Mouse (Mus musculus) left cerebral cortex, adult 8-10 months (tissue): ENCODE results near the gene Slamf6. TPM values are rescaled to one million over a fixed set of nuclear protein-coding genes. Genes with fewer than 3 reads are reported as not detected.
"Not testable (repeated sequence)": the region's sequence is repeated elsewhere in the genome, so short reads cannot be mapped to it uniquely, and the experiment has no call there.

ENCODE experiments used
- DNase-seq, 2 experiments: peaks; one replicate each; pipeline ENCODE4 v3.0.0; 2022; ENCODE audit warnings: low spot score in 2 of 2
- total RNA-seq, 4 experiments: library from RNA; stranded (reverse); gene quantifications; 2 replicates each; pipeline ENCODE4 v1.2.4; 2022

Gene Slamf6
- total RNA-seq = 1 to 10 TPM in 1 of 4 experiments, under 1 TPM in 1, not detected in 2; 0.68 to 2.0 TPM

DNA sequence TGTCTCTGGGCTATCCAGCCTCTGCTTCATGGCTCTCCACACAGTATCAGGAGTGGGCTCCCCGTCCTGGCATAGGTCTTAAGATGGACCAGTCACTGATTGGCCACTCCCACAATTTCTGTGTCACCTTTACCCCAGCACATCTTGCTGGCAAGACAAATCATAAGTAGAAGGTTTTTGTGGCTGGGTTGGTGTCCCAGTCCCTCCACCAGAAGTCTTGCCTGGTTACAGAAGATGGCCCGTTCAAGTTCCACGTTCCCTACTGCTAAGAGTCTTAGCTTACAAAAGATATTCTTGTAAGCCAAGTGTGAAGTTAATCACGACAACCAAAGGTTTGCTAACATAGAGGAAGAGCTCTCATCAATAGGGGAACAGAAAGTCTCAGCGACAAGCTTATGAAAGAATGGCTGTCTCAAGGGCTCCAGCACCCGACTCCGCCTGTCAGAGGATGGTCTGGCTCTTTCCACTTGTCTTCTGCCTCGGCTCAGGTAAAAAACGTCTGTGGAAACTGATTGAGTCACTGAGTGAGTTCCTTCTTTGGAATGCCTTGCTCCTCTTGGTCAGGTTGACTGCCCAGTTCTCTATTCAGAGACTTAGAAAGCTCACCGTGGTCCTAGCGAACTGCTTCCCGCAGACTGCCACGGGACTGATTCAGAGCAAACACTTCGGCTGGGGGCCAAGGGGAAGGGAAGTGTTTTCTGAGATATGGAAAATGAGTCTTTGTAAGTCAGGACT, at the start of gene Slamf6:
Gene Slamf6 (plus strand): TSS at position 211 of the 735 bp plus-strand sequence.
- DNase-seq = no peak

- DNase-seq = peak; percentile 2 to 24
Measured at GRCm38 (mm10) chr1:171886989-171887388, 30.3 kb upstream of the Slamf6 start.

- not testable (repeated sequence) for DNase-seq
Measured at GRCm38 (mm10) chr1:171895364-171895763, 22.0 kb upstream of the Slamf6 start, which contains the start of gene Gm10521. Gene Gm10521, plus strand, starts transcription at chr1:171895664.

DNA sequence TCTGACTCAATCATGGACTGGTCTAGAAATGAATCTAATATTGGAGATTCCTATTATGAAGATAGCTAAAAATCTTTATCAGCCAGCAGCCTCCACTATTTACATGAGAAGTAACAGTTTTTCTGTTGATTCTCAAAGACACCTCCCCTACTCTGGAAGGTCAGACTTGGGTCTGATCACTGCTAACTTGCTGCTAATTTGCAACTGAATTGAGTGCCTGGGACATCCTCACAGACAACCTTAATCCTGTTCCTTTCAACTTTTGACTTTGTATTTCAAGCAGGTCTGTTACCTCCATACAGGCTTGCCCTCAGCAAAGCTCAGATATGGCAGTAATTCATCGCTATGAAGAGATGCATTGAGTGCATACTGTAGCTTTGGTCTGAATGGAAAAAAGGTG, 13.3 kb upstream of the Slamf6 start:
- DNase-seq = no peak

DNA sequence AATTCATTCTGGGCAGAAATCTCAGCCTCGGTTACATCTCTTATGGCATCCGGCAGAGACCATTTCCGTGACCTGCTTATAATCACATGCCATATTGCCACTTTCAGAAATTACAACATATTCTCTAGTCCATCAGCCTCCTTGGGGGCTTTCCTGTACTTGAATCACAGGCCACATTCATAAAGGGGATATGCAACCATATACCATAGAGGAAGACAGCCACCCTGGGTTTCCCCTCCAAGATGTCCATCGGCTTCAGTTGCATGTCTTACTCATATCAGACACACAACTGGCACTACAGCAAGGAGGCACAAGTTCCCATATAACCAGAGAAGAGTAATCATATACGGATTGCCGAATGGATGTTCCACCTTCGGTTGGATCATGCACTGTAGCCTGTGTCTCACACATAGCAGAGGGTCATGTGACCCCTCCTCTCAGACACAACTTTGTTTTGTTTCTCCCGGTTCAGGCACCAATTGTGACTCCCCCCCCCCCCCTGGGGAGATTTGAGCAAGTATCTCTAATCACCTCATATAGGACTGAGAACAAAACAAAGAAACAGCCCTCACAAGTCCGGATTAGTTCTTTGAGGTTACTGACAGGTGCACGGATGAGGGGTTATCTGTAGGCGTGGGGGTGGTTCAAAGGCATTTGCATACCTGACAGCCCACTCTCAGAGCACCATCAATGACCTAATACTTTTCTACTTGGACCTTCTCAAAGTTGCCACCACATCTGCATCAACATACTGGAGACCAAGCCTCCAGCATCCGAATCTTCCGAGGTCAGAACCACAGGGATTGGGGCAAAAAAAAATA, 1.5 kb upstream of the Slamf6 start:
- DNase-seq = no peak

DNA sequence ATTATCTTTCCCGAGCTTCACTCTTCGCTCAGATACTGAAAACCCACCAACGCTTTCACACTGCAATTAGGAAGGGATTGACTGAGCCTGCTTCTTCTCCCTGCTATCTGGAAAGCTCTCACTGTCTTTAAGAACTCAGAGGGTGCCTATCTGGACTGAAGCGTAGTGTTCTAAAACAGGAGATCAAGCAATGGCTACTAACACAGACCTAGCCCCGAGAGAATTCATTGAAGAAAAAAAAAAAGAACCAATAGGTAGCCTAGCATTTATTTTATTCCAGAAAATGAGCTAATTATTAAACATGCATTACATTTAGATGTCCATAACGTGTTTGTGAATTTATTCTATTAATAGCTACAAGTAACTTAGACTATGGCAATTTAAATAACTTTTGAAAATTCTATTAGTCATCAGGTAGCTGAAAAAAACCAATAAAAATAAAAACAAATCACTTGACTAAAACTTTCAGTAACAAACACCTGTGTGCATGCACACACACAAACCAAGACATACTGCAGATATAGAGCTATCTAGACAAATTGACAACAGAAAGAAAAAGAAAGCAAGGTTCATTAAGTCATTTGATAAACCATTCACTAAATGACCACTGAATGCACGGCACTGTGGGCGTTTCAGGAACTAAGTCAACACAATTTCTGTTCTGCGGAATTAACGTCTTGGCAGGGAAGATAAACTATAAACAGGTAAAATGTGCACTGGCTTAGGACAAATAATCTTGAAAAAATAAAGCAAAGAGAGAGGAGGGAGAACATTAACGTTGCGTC, 1.0 kb downstream of the Slamf6 start:
- DNase-seq = no peak

DNA sequence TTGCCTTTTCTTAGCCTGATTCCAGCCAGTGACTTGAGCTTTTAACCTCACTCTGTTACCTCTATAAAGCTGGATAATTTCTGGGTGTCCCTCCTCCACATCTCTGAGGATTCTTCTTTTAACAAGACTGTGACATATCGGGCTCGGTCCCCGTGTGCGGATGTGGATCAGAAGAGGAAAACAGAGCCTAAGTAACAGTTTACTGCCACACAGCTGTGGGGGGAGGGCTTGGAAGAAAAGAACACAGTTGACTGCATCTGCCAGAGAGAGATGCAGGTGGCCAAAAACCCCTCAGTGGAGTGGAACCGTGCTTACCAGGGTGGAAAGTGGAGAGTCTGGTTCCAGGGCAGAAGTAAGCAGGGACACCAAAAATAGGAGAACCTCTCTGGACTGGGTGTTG, 1.9 kb downstream of the Slamf6 start:
- DNase-seq = no peak

GRCm38 (mm10) chr1:171919901-171920510, 2.7 kb downstream of the Slamf6 start:
- no peak for DNase-seq

- DNase-seq = no peak
Measured at GRCm38 (mm10) chr1:171920989-171921621, 3.8 kb downstream of the Slamf6 start.

GRCm38 (mm10) chr1:171921641-171922040, 4.3 kb downstream of the Slamf6 start:
- DNase-seq = no peak

- DNase-seq = no peak
Measured at GRCm38 (mm10) chr1:171922844-171923243, 5.5 kb downstream of the Slamf6 start.

GRCm38 (mm10) chr1:171924900-171925299, 7.6 kb downstream of the Slamf6 start:
- peak in 1 of 2 experiments; percentile 12 for DNase-seq

GRCm38 (mm10) chr1:171933851-171934250, 16.5 kb downstream of the Slamf6 start:
- no peak for DNase-seq

DNA sequence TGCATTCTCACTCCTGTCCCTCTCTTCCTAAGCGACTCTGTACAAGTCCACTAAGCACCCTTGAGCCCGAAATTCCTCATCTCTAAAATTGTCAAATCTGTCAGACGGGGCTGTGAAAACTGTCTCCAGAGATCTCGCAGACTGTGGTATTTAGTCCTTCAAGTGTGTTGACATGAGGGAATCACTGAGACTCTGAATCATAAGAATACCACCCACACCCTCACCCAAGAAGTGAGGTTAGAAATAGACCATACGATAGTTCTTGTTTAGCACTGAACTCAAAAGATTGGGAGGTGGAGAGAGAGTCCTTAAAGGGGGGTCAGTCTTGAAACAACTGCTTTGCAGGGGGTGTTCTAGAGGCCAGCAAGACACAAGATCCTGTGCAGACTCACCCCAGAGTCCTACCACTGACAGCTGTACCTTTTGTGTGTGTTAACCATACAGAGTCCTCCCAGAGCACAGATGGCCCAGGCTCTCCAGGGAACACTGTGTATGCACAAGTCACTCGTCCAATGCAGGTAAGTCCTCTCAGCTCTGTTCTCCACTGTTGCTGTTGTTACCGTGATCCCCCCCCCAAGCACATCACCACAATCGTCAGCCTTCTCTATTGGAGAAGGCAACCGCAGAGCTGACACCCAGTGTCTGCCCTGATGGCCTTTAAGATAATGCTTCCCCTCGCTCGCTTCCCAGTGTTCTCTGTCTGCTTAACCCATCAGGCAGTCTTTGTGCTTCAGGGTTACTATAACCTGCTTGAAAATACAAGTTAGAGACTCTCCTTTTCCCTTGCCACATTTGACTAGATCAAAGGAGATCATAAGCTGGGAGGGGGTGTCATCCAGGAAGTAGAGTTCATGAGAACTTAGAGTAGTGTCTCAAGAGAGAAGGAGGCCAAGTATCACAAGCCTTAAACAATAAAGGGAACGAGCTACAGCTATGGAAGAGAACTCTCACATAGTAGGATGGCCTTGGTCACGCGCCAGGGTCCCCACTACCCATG, 21.9 kb downstream of the Slamf6 start:
- DNase-seq = no peak

DNA sequence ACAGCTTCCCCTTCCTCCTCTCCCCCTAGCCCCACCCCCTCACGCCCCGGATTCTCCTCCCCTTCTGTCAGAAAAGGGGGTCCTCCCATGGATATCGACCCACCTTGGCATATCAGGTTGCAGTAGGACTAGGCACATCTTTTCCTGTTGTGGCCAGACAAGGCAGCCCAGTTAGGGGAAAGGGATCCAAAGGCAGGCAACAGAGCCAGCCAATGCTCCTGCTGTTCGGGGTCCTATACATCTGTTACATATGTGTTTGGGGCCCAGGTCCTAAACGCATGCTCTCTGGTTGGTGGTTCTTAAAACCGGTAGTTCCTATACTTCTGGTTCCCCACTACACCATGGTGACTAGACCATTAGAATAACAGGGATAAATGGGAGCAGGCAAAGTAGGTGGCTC, 23.3 kb downstream of the Slamf6 start:
- no peak for DNase-seq

GRCm38 (mm10) chr1:171946447-171946995, 29.2 kb downstream of the Slamf6 start:
- DNase-seq = no peak

DNA sequence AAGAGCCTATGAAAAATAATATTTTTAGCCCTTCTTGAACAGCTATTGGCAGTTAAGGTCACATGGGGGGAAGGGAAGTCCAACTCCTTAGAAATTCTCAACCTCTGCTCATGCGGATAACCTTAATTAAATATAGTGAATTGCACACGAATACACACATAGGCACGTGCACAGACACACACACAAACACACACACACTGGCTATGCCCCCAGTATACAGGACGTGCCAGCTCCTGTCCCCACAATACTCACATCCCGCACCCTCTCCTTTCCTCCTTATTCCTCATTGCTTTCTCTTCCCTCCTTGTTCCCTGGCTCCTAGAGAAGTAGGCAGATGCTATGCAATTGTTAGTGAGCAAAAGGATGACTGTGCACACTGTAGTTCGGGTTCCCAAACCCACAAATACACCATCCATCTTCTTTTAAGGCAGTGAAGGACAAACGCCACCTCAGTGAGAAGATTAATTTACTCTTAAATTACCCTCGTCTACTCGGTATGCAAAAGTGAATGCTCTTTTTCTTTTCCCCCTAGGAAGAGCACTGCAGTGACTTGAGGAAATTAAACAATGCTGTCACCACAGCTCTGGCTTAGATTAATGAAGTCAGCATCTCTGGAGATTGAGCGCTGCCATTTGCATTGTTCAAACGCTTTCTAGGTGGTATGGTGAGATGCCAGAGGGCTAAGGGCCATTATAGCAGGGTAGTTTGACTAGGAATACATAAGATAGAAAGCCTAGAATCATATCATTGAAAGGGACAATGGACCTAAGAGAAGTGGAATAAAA, 31.0 kb downstream of the Slamf6 start:
- no peak for DNase-seq

DNA sequence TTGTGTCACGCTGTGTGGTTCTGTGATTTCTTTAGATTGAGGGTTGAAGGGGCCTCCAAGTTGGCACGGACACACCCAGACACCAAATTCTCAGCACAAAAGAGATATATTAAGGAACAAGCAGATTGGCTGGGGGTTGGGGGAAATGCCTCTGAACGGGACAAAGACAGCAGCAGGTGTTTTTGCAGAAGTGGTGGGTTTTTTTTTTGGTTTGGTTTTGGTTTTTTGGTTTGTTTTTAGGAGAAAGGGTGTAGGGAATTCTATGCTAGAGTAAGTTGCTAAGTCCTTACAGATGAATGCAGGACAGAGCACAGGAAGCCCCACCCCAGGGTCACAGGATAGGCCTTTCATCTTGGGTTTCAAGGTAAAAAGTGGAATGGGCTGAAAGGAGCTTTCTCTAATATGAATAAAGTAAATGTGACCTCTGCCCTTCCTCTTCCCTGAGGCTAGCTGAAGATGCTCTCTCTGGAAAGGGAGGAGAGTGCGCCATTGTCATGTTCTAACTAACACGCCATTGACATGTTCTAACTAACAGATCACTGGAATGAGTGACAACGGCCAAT, 31.7 kb downstream of the Slamf6 start:
- no peak for DNase-seq
